Mouse (Mus musculus): ENCODE data around the gene Otof. TPM values are rescaled to one million over a fixed set of nuclear protein-coding genes. Genes with fewer than 3 reads are reported as not detected.

The Otof gene
- 0.09 and 0.17 TPM in 2 replicates for polyA plus RNA-seq (2015; fragmentation: Nextera tagmentation; extraction: Ambion mirVana)

DNA sequence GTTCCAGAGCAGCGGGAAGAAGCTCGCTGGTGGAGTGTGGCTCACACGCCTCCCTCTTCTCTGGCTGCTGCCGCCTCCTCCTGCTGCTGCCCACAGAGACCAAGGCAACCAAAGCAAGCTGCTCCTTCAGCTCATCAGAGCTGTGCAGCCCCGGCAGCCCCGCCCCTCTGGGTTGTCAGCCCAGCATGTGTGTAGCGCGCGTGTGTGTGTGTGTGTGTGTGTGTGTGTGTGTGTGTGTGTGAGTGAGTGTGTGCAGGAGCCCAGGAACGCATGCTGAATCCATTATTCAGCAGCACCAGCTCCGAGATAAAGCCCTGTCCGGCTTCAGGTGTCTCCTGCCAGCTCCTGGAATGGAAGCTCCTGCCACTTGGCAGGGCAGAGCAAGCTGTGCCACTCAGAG is at the start of gene Otof:
Gene Otof, minus strand, starts transcription at position 112 of the 400 bp plus-strand sequence.
- Histone ChIP-seq H3K4me2 (no peak within 1 kb of the TSS), H3K4me1 (peaks cover 12% of the 10 kb centered on the region), H3K9me3 (replicated peaks) (no peaks in the 10 kb centered on the region), H3K36me3 (no peaks in the 10 kb centered on the region), H3K27ac (no peak within 1 kb of the TSS), H3K4me3 (replicated peaks) (no peak within 1 kb of the TSS), H3K9ac (no peak within 1 kb of the TSS), H3K27me3 (peaks cover 40% of the 10 kb centered on the region)
- no peak for ATAC-seq (replicated peaks; ENCODE audit: low FRiP score)
- WGBS = 39% methylated on average over 12 of the region's 12 CpGs

DNA sequence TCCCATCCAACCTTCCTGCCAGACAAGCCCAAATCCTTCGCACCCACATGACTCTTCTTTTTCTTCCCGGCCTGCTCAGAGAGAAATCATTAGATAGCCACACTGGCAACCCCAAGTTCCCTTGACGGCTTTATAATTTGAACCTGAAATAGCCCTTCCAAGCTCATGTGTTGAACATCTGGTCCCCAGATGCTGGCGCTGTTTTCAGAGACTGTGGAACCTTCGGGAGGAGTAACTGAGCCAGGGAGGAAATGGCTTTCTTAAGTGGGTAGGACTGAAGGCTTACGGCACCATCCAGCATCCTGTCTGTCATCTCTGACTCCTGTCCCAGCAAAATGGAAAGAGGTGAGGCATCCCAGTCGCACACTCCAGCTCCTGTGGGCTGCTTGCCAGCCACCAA is 35.6 kb upstream of the Otof start:
- Histone ChIP-seq H3K4me2 (no peak overlapping the region), H3K27me3 (no peaks in the 10 kb centered on the region), H3K36me3 (no peaks in the 10 kb centered on the region), H3K9ac (no peak overlapping the region), H3K4me1 (no peaks in the 10 kb centered on the region), H3K9me3 (replicated peaks) (no peaks in the 10 kb centered on the region), H3K4me3 (replicated peaks) (no peak overlapping the region), H3K27ac (no peak overlapping the region)
- 64% methylated on average over 7 of the region's 7 CpGs for WGBS
- ATAC-seq (replicated peaks; ENCODE audit: low FRiP score) = no peak

DNA sequence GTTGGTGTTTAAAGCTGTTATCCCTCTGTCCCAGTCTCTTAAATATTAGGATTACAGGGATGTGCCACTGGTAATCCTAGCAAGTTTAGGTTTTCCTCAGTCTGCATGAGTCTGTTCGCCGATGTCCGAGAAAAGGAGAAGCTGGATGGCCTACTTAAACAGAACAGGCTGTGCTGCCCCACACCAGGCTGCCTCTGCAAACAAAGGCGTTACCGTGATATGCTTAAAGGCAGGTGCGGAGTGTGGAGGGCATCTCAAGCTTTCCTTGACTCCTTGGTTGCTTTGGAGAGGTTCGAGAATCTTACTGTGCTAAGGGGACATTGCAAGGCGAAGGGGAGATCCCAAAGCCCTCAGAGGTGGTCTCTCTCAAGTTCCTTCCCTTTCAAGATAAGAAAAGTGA is 35.1 kb upstream of the Otof start:
- 89% methylated on average over 8 of the region's 8 CpGs for WGBS
- H3K4me3 ChIP-seq (replicated peaks) = no peak overlapping the region
- H3K27me3 ChIP-seq = no peaks in the 10 kb centered on the region
- H3K9me3 ChIP-seq (replicated peaks) = no peaks in the 10 kb centered on the region
- no peaks in the 10 kb centered on the region for H3K4me1 ChIP-seq
- H3K36me3 ChIP-seq = no peaks in the 10 kb centered on the region
- no peak overlapping the region for H3K9ac ChIP-seq
- no peak for ATAC-seq (replicated peaks; ENCODE audit: low FRiP score)
- H3K4me2 ChIP-seq = no peak overlapping the region
- H3K27ac ChIP-seq = no peak overlapping the region

DNA sequence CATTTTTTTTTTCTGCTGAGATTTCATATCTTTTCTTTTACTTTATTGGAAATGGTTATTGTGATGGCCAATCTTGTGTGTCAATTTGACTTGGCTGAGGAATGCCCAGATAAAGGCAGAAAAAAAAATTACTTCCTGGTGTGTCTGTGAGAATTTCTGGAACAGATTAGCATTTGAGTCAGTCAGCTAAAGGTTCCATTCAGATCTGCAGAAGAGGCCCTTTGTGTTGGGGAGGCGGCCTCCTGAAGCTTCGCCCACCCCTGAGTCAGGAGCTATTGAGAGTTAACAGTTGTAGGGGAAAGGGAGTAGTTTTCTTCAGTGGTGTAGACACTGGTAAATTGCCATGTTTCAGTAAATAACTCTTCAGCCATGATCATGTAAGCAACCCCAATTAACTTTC is 33.6 kb upstream of the Otof start:
- no peak overlapping the region for H3K4me3 ChIP-seq (replicated peaks)
- no peaks in the 10 kb centered on the region for H3K9me3 ChIP-seq (replicated peaks)
- H3K4me1 ChIP-seq = no peaks in the 10 kb centered on the region
- 88% methylated on average over 2 of the region's 2 CpGs for WGBS
- no peak overlapping the region for H3K4me2 ChIP-seq
- ATAC-seq (replicated peaks; ENCODE audit: low FRiP score) = no peak
- H3K27me3 ChIP-seq = no peaks in the 10 kb centered on the region
- no peaks in the 10 kb centered on the region for H3K36me3 ChIP-seq
- no peak overlapping the region for H3K9ac ChIP-seq
- no peak overlapping the region for H3K27ac ChIP-seq

DNA sequence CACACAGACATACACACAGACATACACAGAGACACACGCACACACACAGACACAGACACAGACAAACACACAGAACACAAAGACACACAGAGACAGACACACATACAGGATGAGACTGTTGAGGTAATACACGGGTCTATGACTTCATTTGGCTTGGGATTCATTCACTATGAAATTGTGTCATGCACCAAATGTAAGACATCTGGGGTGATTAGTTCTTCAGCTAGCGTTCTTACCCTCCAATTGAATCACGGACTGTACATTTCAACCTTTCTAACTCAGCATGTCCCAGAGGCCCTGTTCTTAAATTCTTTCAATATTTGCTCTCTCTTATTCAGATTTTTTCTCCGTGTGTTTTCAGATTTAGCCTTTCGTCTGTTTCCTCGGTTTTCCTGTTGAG is 32.9 kb upstream of the Otof start:
- no peak for ATAC-seq (replicated peaks; ENCODE audit: low FRiP score)
- no peaks in the 10 kb centered on the region for H3K27me3 ChIP-seq
- no peaks in the 10 kb centered on the region for H3K9me3 ChIP-seq (replicated peaks)
- no peak overlapping the region for H3K27ac ChIP-seq
- H3K36me3 ChIP-seq = no peaks in the 10 kb centered on the region
- 83% methylated on average over 7 of the region's 7 CpGs for WGBS
- H3K4me2 ChIP-seq = no peak overlapping the region
- no peak overlapping the region for H3K9ac ChIP-seq
- no peak overlapping the region for H3K4me3 ChIP-seq (replicated peaks)
- H3K4me1 ChIP-seq = no peaks in the 10 kb centered on the region

DNA sequence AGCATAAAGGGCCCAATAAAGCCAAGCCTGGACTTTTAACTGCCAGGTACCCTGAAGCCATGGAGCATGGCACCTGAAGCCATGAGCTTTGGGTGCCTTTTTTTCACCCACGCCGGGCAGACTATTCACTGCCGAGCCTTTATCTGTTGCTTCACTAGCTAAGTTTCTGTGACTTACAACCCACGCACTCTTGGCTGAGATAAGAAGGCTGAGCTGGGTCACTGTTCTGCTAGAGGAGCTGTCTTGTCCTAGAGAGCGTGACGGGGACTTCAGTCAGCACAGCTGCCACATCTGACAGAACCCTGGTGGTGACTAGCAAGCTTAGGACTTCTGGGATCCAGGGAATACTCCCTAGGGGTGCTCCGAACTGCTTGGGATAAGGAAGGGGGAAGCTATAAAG is 32.0 kb upstream of the Otof start:
- Histone ChIP-seq H3K9me3 (replicated peaks) (no peaks in the 10 kb centered on the region), H3K4me3 (replicated peaks) (no peak overlapping the region), H3K36me3 (no peaks in the 10 kb centered on the region), H3K4me1 (no peaks in the 10 kb centered on the region), H3K9ac (no peak overlapping the region), H3K27me3 (no peaks in the 10 kb centered on the region), H3K27ac (no peak overlapping the region), H3K4me2 (no peak overlapping the region)
- no peak for ATAC-seq (replicated peaks; ENCODE audit: low FRiP score)
- WGBS = 68% methylated on average over 7 of the region's 7 CpGs

DNA sequence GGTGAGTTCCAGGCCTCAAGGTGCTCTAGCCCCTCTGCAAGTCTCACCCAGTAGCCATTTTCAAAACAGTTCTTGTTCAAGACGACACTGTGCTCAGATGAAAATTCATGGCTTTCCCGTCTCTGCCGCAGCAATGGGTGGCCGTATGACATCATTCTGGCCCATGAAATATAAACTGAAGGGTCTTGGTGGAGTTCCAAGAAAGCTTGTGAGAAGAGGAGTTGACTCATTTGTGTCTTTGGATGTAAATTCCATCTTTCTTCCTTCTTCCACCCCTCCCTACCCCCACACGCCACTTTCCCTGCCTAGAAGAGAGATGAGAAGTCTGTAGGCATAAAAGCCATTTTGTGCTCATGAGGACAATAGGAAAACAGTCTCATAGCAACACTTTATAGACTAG is 29.1 kb upstream of the Otof start:
- Histone ChIP-seq H3K4me2 (no peak overlapping the region), H3K4me1 (no peaks in the 10 kb centered on the region), H3K9ac (no peak overlapping the region), H3K27ac (no peak overlapping the region), H3K9me3 (replicated peaks) (no peaks in the 10 kb centered on the region), H3K4me3 (replicated peaks) (no peak overlapping the region), H3K36me3 (no peaks in the 10 kb centered on the region), H3K27me3 (no peaks in the 10 kb centered on the region)
- 70% methylated on average over 5 of the region's 5 CpGs for WGBS
- ATAC-seq (replicated peaks; ENCODE audit: low FRiP score) = no peak

DNA sequence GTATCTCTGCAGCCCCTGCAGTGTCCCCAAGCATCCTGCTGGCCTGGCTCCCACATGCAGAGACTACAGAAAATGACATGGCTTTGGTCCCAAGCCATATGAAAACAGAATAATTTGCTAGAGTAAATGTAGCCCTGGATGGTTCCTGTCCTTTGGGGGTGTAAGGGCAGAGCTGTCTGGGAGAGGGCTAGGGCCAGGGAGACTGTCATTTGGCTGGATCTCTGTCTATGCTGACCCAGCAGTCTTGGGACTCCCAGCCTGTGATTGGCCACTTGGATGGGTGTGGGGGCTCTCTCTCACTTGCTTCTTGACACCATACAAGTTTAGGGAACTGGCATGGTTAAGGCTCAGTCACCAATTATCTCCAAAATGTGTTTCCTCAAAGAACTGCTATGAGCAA is 28.5 kb upstream of the Otof start:
- Histone ChIP-seq H3K27me3 (no peaks in the 10 kb centered on the region), H3K4me2 (no peak overlapping the region), H3K9me3 (replicated peaks) (no peaks in the 10 kb centered on the region), H3K4me1 (no peaks in the 10 kb centered on the region), H3K4me3 (replicated peaks) (no peak overlapping the region), H3K9ac (no peak overlapping the region), H3K36me3 (no peaks in the 10 kb centered on the region), H3K27ac (no peak overlapping the region)
- no peak for ATAC-seq (replicated peaks; ENCODE audit: low FRiP score)

DNA sequence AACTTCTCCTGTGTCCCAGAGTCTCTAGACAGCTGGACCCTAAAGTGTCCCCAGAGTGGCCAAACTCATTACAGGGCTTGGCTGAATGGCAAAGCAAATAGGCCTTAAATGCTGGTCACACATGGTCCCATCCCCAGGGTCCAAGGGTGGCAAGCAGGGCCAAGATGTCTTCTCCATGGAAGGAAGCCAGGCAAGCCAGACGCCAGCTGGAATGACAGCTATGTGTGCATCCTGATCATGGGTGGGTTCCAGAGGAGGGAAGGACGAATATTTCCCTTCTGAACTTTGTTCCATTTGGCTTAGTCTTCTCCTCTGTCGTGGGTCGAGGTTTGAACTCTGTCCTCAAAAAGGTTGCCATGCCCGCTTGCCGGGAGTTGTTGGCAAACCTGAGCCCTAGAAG is 23.4 kb upstream of the Otof start:
- H3K4me1 ChIP-seq = no peaks in the 10 kb centered on the region
- WGBS = 80% methylated on average over 6 of the region's 6 CpGs

DNA sequence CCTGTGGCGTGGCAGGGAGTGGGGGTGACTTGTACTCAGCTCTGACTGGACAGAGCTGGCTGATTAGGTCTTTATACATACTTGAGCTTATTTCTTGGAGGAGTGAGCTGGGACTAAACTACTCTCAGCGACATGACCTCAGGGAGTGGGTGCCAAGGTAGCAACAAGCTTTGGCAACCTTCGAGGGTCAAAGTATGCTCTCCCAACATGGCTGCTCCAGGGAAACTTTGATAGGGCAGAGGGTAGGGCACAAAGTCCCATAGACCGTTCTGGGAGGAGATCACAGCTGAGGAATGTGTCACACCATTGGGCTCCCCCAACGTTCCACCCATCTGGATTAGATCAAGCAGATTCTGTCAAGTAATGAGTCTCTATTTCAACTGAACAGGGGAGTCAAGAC is 22.9 kb upstream of the Otof start:
- no peak overlapping the region for H3K4me3 ChIP-seq (replicated peaks)
- H3K27ac ChIP-seq = no peak overlapping the region
- H3K9me3 ChIP-seq (replicated peaks) = no peaks in the 10 kb centered on the region
- H3K9ac ChIP-seq = no peak overlapping the region
- no peak for ATAC-seq (replicated peaks; ENCODE audit: low FRiP score)
- no peaks in the 10 kb centered on the region for H3K27me3 ChIP-seq
- WGBS = 67% methylated on average over 5 of the region's 5 CpGs
- H3K4me2 ChIP-seq = no peak overlapping the region
- no peaks in the 10 kb centered on the region for H3K36me3 ChIP-seq
- no peaks in the 10 kb centered on the region for H3K4me1 ChIP-seq

More for the DNA sequence above, 23.4 kb upstream of the Otof start:
- ATAC-seq (replicated peaks; ENCODE audit: low FRiP score) = no peak
- H3K27me3 ChIP-seq = no peaks in the 10 kb centered on the region
- H3K27ac ChIP-seq = no peak overlapping the region
- H3K4me3 ChIP-seq (replicated peaks) = no peak overlapping the region
- H3K9me3 ChIP-seq (replicated peaks) = no peaks in the 10 kb centered on the region
- H3K36me3 ChIP-seq = no peaks in the 10 kb centered on the region
- H3K9ac ChIP-seq = no peak overlapping the region
- H3K4me2 ChIP-seq = no peak overlapping the region

DNA sequence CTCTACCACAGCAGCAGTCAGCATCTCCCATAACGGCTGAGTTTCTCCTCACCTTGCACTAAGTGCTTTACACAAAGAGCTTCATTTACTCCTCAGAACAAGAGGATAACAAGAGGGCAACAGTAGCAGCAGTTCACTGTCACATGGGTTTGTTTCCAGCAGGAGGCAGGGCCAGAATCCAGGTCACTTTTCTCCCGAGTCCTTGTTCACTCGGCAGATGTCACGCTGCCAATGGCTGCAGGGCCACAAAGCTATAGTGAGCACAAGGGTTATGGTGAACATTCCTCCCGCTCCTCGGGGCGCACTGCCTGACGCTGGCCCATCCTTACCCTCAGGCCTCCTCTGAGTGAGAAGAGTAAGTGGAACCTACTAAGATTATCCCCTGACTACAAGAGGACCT is 21.8 kb upstream of the Otof start:
- no peak overlapping the region for H3K4me2 ChIP-seq
- WGBS = 78% methylated on average over 8 of the region's 8 CpGs
- no peaks in the 10 kb centered on the region for H3K27me3 ChIP-seq
- H3K36me3 ChIP-seq = no peaks in the 10 kb centered on the region
- ATAC-seq (replicated peaks; ENCODE audit: low FRiP score) = no peak
- H3K9ac ChIP-seq = no peak overlapping the region
- no peak overlapping the region for H3K4me3 ChIP-seq (replicated peaks)
- H3K27ac ChIP-seq = no peak overlapping the region
- H3K9me3 ChIP-seq (replicated peaks) = no peaks in the 10 kb centered on the region
- H3K4me1 ChIP-seq = no peaks in the 10 kb centered on the region

DNA sequence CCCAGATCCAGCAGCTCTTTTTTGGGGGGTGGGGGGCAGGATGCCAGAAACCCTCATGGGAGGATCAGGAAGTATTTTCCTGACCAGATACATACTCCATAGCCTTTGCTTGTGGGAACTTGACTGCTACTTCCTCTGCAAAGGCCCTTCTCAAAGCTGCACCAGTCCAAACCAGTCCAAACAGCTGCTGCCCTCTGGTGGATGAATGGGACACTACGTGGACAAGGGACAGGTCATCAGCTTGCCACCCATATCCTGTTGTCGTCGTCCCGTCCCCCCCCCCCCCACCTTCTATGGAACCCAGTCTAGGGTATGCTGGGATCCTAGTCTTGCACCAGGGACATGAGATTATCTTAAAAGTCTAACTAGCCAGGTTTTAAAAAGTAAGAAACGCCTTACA is 20.6 kb upstream of the Otof start:
- Histone ChIP-seq H3K4me1 (no peaks in the 10 kb centered on the region), H3K27me3 (no peaks in the 10 kb centered on the region), H3K4me3 (replicated peaks) (no peak overlapping the region), H3K36me3 (no peaks in the 10 kb centered on the region), H3K4me2 (no peak overlapping the region), H3K27ac (no peak overlapping the region), H3K9ac (no peak overlapping the region), H3K9me3 (replicated peaks) (no peaks in the 10 kb centered on the region)
- 16% methylated on average over 5 of the region's 5 CpGs for WGBS
- ATAC-seq (replicated peaks; ENCODE audit: low FRiP score) = no peak

DNA sequence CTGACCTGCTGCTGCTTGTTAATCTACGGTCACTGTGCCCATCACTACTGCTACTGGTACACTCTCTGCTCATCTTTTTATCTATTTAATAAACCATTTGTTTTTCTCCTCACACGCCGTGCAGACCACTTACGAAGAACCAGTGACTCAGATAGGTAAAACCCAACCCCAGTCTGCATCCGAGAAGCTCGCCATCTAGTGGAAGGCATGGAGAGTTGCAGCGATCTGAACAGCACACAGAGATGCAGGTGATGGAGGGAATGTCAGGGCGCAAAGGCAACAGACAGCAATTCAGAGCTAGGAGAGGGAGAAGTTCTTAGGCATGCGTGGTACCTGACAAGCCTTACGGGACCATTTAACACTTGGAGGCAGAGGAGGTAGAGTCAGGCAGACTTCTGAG is 14.8 kb upstream of the Otof start:
- Histone ChIP-seq H3K4me3 (replicated peaks) (no peak overlapping the region), H3K27me3 (no peaks in the 10 kb centered on the region), H3K9me3 (replicated peaks) (no peaks in the 10 kb centered on the region), H3K4me2 (no peak overlapping the region), H3K9ac (no peak overlapping the region), H3K27ac (no peak overlapping the region), H3K4me1 (no peaks in the 10 kb centered on the region), H3K36me3 (no peaks in the 10 kb centered on the region)
- 39% methylated on average over 10 of the region's 10 CpGs for WGBS
- no peak for ATAC-seq (replicated peaks; ENCODE audit: low FRiP score)

Data from kidney, embryonic 15.5 days (tissue).